Mouse (Mus musculus): ENCODE data around the gene Sec14l5. TPM values are rescaled to one million over a fixed set of nuclear protein-coding genes. Genes with fewer than 3 reads are reported as not detected.
A peak's percentile ranks its signal among the peaks of the same experiment; 100 is the strongest.
"Not testable (repeated sequence)": the region's sequence is repeated elsewhere in the genome, so short reads cannot be mapped to it uniquely, and the experiment has no call there.

Gene Sec14l5
- polyA plus RNA-seq, 1 experiment from 2014 or later = 1.2 TPM

DNA sequence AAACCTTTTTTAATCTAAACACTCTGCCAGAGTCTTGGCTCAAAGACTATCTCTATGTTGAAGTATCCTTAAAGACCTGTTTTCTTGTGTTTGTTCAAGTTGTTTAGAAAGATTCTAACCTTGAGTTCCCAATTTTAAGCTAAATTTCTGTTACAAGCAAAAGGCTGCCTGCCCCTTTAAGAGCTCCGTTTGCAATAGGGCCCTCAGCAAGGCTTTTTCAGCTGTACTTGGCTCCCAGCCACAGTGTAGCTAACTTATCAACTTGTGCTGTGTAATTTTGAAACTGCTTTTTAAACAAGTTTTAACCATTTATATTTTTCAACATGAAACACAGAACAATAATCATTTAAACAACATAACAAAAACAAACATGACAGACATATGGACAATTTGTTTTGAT, 79.6 kb downstream of the Sec14l5 start:
- not testable (repeated sequence) for H3K4me2 ChIP-seq (replicated peaks); H3K27me3 ChIP-seq (replicated peaks); H3K36me3 ChIP-seq; H3K9ac ChIP-seq; H3K9me3 ChIP-seq; ATAC-seq (ENCODE audit: low FRiP score, low read depth); H3K4me3 ChIP-seq; H3K27ac ChIP-seq; H3K4me1 ChIP-seq
- 18% methylated on average over 1 of the region's 1 CpGs for WGBS

DNA sequence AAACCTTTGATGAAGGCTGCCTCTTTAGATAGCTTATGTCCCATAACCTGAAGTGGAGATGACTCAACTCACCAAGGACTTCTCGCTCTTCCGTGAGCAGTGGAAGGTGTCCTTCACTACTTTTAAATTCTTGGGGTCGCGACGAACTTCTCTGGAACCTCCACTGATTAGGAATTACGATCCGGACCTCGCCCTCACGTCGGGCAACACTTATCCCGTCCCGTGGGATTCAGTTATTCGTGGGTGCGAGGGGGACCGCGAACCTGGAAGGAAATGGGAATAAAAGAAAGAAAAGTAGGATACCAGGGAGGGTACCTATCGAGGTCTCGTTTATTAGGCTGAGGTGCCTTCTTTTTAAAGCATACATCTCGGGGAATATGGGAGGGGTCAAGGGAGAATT, 80.6 kb downstream of the Sec14l5 start:
- not testable (repeated sequence) for H3K4me1 ChIP-seq; H3K4me3 ChIP-seq; H3K4me2 ChIP-seq (replicated peaks); H3K27ac ChIP-seq; H3K36me3 ChIP-seq; H3K9me3 ChIP-seq; H3K9ac ChIP-seq; H3K27me3 ChIP-seq (replicated peaks); ATAC-seq (ENCODE audit: low FRiP score, low read depth)
- 82% methylated on average over 19 of the region's 19 CpGs for WGBS

DNA sequence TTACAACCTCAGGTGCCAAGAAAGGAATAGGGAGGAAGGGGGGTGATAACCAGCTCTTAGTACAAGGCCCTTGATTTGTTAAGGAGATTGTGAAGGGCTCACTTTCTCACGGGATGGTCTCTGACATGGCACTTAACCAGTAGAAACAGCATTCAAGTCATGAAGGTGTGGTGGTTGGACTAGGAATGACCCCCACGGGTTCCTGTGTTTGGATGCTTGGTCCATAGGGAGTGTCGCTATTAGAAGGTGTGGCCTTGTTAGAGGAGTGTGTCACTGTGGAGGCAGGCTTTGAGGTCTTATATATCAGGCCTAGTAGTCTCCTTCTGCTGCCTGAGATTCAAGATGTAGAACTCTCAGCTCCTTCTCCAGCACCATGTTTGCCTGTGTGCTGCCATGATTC, 81.2 kb downstream of the Sec14l5 start:
- not testable (repeated sequence) for H3K4me3 ChIP-seq; H3K27ac ChIP-seq; H3K36me3 ChIP-seq; H3K27me3 ChIP-seq (replicated peaks); H3K9ac ChIP-seq; H3K9me3 ChIP-seq; H3K4me1 ChIP-seq; ATAC-seq (ENCODE audit: low FRiP score, low read depth); H3K4me2 ChIP-seq (replicated peaks)
- 80% methylated on average over 3 of the region's 3 CpGs for WGBS

DNA sequence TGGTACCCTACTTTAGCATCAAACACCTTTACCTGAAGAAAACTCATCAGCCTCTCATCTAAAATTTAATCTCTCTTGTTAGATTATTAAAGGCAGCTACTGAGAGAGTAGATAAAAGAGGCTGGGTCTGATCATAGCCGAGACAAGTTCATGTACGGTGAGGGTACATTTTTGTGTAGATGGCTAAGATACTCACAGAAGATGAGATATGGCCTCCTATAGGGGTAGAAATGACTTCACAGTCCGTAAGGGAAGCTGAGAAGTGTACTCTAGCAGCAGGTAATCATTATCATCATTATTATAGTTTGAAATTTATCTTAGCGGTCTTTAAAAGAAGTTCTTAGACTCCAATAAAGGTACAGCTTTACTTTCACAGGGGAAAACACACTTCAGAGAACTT, 86.1 kb downstream of the Sec14l5 start:
- no peak for ATAC-seq (ENCODE audit: low FRiP score, low read depth)
- Histone ChIP-seq H3K27me3 (replicated peaks) (no peaks in the 10 kb centered on the region), H3K9ac (no peak overlapping the region), H3K4me2 (replicated peaks) (peak overlapping the region; percentile 73), H3K27ac (no peak overlapping the region), H3K4me1 (peaks cover 8% of the 10 kb centered on the region), H3K9me3 (no peaks in the 10 kb centered on the region), H3K4me3 (0 out of 2 replicates have a peak overlapping the region, but pooled peaks have one; percentile 80), H3K36me3 (no peaks in the 10 kb centered on the region)
- WGBS = 76% methylated on average over 4 of the region's 4 CpGs

DNA sequence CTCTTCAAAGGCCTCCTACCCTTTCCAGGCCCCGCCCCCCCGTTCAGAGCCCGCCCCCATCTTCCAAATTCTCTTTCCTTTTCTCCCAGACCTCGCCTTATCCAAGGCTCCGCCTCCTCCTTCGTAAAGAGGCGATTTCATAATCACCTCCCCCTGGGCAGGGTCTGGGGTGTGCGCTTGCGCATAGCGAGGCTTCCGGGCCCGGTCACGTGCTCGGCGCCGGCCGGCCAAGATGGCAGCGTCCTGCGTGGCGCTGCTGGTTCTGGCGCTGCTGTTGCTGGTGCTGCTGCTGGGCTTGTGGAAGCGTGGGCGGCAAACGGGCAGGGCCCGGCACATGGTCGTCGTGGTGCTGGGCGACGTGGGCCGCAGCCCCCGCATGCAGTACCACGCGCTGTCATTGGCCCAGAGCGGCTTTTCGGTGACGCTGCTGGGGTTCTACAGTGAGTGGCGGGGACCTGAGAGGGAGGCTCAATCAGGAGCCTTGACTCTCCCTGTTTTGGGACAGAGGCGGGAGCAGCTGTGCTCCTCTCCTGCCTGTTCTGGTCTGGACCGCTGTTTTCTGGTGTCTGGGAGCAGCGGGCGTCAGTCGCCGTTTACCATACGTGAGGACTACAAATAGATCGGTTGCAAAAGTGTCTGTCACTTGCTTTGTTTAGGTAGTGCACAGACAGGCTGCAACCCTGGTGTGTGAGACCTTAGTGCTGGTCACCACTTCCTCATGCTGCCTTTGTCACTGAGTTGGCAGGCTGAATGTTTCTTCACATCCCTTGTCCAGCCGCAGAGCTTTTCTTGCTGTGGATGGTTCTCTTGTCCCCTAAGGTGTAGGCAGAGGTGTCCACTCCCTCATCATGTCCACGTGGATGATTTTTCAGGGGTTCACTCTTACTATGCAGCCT, 86.8 kb downstream of the Sec14l5 start, which contains the start of gene Alg1:
Gene Alg1 (plus strand): TSS at position 204 of the 896 bp plus-strand sequence.
- Histone ChIP-seq H3K27ac (no peak within 1 kb of the TSS), H3K36me3 (no peaks in the 10 kb centered on the region; the same call in 1 of the 2 replicates), H3K4me2 (replicated peaks) (peak within 1 kb of the TSS; percentile 73), H3K4me3 (peak within 1 kb of the TSS; percentile 80), H3K27me3 (replicated peaks) (no peaks in the 10 kb centered on the region), H3K9me3 (no peaks in the 10 kb centered on the region), H3K9ac (peak within 1 kb of the TSS; percentile 78), H3K4me1 (peaks cover 8% of the 10 kb centered on the region)
- peak; percentile 93 for ATAC-seq (ENCODE audit: low FRiP score, low read depth)
- 2% methylated on average over 47 of the region's 47 CpGs for WGBS

Small RNA genes lying within 50 kb of the gene (microRNA-seq; reads per million reads assigned to microRNA genes)
- gene Gm23689 = not detected
- not detected for gene Gm26095
- gene Mir6364 = not detected

Other genes with a start within 250 kb of the Sec14l5 start
- gene Nudt16l1, start 208.3 kb upstream of the Sec14l5 start, polyA plus RNA-seq (2016; fragmentation: Nextera tagmentation; extraction: Ambion mirVana) = 124 and 125 TPM in 2 replicates
- gene Anks3, start 182.9 kb upstream of the Sec14l5 start, polyA plus RNA-seq (2016; fragmentation: Nextera tagmentation; extraction: Ambion mirVana) = 60.3 and 66.5 TPM in 2 replicates
- not detected in 2 replicates for gene Sept12, start 149.3 kb upstream of the Sec14l5 start, polyA plus RNA-seq (2016; fragmentation: Nextera tagmentation; extraction: Ambion mirVana)
- gene Smim22, start 139.8 kb upstream of the Sec14l5 start, polyA plus RNA-seq (2016; fragmentation: Nextera tagmentation; extraction: Ambion mirVana) = 1.1 TPM in 1 of 2 replicates, not detected in the other
- gene Rogdi, start 133.6 kb upstream of the Sec14l5 start, polyA plus RNA-seq (2016; fragmentation: Nextera tagmentation; extraction: Ambion mirVana) = 121 and 124 TPM in 2 replicates
- gene Glyr1, start 97.2 kb upstream of the Sec14l5 start, polyA plus RNA-seq (2016; fragmentation: Nextera tagmentation; extraction: Ambion mirVana) = 217 and 234 TPM in 2 replicates
- gene Ubn1, start 97.1 kb upstream of the Sec14l5 start, polyA plus RNA-seq (2016; fragmentation: Nextera tagmentation; extraction: Ambion mirVana) = 25.2 and 25.5 TPM in 2 replicates
- gene Ppl, start 14.7 kb upstream of the Sec14l5 start, polyA plus RNA-seq (2016; fragmentation: Nextera tagmentation; extraction: Ambion mirVana) = 0.78 and 0.80 TPM in 2 replicates
- gene Nagpa, start 56.9 kb downstream of the Sec14l5 start, polyA plus RNA-seq (2016; fragmentation: Nextera tagmentation; extraction: Ambion mirVana) = 12.2 and 12.6 TPM in 2 replicates
- gene AU021092, start 75.2 kb downstream of the Sec14l5 start, polyA plus RNA-seq (2016; fragmentation: Nextera tagmentation; extraction: Ambion mirVana) = 5.9 and 6.2 TPM in 2 replicates
- gene Alg1, start 86.5 kb downstream of the Sec14l5 start, polyA plus RNA-seq (2016; fragmentation: Nextera tagmentation; extraction: Ambion mirVana) = 33.4 and 33.7 TPM in 2 replicates
- gene Eef2kmt, start 108.9 kb downstream of the Sec14l5 start, polyA plus RNA-seq (2016; fragmentation: Nextera tagmentation; extraction: Ambion mirVana) = 7.3 and 9.2 TPM in 2 replicates